Mouse (Mus musculus) T-helper 1 cell (primary cell): ENCODE measurements around the gene Blvrb.

Experiments used
- in situ Hi-C: fragments of 300-600 bp; cut with MboI, MseI; formaldehyde crosslinking; loops from one replicate; pipeline ENCODE4 v1.15.1; 2025; ENCODE audit warnings: high pct_unique_total_duplicates

The Blvrb gene

DNA sequence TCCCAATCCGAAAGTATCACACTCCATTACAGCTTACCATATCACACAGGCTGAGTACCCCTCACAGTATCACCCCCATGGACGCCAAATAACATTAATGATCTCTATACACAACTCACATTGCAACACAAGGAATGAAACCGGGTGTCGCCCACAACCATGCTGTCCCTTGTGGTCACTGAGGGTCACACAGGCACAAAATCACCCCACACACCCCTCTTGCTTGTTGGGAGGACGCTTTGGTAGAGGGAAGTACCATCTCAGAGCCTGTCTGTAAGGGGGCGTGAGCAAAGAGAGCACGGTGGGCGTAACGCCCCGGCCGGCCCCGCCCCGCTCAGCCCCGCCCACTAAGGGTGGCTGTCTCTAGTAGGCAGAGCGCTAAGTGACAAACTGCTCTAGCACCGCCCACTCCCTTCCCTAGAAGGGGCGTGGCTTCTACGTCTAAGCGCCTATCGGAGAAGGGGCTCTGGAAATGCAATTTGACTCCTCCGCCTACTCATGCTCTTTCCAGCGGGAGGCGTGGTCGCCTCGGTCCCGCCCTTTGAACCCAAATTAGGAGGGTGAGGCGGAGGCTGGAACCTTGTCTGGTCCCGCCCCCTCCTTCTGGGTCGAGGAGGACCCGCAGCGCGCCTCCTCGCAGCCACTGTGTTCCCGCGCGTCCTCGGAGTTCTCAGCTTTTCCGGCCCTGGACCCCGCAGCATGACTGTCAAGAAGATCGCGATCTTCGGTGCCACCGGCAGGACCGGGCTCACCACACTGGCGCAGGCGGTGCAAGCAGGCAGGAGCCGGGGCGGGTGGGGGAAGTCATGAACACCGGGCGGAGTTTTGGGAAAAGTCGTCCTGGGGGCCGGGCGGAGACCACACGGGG is at the start of gene Blvrb, which contains the start of gene Sptbn4:
TSS of gene Blvrb (plus strand) at position 560 of the 868 bp plus-strand sequence.
TSS of gene Sptbn4 (minus strand) at position 268 of the 868 bp plus-strand sequence.
- in situ Hi-C loops = loop anchor here (5.0 kb wide), 1 partner anchor 35 kb away; no protein-coding TSS in a partner anchor

DNA sequence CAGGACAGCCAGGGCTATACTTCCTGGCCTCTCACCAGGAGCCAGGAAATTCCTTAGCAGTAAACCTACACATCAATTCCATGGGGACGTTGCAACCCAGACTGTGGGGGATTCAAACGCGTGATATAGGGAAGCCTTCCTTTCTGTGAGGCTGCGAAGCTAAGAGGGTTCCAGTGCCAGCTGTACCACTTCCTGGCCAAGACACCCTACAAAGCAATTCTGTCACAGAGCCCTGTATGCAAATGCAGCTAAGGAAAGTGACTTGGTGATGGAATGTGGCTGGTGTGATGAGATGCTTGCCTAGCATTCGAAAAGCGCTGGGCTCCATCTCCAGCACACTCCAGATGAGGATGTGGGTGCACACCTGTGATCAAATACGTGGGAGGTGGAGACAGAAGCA is 47.2 kb upstream of the Blvrb start:
- in situ Hi-C loops = no loop called here

DNA sequence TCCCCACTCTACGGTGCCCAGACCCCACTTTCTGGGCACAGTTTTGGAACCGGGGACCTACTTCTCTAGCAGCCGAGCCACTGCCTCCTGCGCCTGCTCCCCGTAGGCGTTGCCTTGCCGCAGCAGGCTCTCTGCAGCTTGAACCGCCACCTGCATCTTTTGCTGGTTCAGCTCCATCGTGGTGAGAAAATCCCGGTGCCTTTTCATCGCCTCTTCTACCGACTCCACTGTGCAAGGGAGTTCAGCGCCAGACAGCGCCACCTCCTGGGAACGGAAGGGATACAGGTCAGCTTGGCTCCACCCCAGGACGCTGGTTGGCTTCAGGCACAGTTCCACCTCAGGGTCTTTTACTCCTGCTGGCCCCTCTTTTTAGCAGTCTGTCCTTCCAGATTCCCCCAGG is 45.1 kb upstream of the Blvrb start:
- in situ Hi-C loops = no loop called here

DNA sequence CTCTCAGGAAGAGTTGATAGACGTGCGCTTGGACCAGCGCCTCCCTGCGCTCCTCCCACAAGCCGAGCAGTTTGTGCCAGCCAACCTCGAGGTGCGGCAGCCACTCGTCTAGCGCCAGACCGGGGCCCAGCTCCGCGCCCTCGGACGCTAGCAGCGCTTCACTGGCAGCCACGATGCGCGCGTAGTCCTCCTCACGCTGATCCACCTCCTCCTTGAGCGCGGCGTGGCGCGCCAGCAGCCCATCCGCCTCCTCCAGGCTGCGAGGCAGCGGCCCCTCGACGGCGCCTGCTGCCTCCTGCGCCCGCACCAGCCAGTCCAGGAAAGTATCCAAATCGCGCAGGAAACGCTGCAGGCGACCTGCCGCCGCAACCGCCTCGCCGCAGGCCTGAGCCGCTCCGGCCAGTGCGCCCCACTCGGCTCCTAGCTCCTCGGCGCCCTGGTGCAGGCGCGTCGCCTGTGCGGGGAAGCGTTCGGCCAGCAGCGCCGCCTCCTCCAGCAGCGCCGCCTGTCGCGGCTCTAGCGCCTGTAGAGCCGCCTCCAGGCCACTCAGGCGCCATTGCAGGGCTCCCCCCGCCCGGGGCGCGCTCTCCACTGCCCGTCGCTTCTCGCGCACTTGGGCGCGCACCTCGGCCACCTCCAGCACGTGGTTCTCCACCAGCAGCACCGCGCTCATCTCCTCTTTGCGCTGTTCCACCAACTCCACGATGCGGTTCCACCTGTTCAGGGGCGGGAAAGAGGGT is 43.4 kb upstream of the Blvrb start:
- in situ Hi-C loops = no loop called here

DNA sequence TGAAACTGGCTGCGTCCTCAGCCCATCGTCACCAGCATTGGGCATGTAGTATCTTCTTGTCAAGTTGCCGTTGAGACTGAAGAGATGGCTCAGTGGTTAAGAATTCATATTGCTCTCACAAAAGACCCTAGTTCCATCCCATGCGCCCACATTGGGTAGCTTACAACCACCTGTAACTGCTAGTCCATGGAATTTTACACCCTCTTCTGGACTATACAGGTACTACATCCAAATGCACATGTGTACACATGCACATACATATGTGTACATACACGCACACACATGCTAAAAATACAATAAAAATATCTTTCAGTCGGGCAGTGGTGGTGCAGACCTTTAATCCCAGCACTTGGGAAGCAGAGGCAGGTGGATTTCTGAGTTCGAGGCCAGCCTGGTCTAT is 41.3 kb upstream of the Blvrb start:
- in situ Hi-C loops = no loop called here

DNA sequence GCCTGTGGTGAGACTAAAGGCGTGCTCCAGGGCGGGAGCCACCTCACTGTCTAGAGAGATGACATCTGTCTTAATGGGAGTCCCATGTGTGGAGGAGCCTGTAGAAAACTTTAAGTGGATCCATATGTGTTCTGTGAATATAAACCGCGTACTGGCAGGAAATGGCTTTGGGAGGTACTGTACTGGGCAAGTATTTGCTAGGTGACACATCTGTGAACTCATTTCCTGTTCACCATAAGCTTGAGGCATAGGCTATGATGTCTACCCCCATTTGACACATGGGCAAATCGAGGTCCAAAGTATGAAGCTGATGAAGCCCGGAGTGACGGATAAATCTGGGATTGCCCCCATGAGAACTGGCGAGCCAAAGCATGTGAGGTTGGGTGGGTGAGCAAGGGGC is 40.0 kb upstream of the Blvrb start:
- in situ Hi-C loops = no loop called here

DNA sequence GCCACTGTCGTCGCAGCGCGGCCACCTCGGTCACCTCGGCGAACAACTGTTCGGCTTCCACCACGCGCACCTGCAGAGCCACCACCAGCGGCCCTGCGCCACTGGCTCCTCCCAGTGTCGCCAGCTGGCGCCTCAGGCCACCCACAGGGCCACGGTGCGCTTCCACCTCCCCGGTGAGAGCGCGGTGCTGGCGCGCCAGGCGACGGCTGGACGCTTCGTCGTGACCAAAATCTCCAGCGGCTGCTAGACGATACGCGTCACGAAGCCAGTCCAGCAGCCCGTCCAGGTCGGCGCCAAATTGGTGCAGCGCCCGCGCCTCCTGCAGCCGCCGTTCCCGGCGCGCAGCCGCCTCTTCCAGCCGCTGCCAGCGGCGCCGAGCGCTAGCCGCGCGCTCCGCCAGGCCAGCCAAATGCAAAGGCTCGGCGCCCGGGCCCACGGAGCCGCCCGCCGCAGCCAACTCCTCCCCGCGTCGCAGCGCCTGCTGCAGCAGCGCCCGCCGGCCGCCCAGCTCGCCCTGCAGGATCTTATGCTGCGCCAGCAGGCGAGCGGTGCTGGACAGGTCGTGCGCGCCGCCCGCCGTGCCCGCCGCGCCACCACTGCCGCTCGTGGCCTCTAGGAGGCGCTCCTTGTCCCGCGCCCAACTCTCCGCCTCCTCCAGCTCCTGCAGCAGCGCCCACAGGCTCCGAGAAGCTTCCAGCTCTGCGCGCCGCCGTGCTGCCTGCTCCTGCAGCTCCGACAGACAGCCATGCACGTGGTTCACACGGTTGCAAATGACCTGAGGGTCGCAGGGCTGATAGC is 39.2 kb upstream of the Blvrb start:
- in situ Hi-C loops = no loop called here

DNA sequence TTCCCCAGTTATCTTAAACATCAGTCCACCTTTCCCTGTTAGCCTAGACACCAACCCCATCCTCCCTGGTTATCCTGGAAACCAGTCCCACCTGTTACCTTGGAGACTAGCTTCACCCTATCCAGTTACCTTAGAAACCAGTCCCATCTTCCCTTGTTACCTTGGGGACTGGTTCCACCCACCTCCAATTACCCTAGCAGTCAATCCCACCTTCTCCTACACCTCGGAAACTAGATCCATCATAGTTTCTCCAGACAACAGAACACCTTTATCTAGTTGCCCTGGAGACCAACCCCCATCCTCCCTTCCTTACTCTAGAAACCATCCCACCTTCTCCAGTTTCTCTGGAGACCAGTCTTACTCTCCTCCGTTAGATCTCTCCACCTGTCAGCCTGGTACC is 30.6 kb upstream of the Blvrb start:
- in situ Hi-C loops = no loop called here

DNA sequence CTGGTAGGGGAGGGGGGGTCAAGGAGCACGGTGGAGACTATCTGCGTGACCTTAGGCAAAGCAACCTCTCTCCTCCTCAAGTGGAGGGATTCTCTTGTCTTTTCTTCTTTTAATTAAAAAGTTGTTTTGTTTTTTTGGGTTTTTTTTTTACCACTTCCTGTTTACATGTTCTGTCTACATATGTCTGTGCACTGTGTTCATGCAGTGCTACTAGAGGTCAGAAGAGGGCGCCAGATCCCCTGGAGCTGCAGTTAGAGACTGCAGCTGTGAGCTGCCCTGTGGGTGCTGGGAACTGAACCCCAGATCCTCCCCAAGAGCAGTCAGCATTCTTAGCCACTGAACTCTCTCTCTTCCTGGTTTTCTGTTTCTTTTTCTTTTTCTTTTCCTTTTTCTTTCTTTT is 28.7 kb upstream of the Blvrb start:
- in situ Hi-C loops = no loop called here

DNA sequence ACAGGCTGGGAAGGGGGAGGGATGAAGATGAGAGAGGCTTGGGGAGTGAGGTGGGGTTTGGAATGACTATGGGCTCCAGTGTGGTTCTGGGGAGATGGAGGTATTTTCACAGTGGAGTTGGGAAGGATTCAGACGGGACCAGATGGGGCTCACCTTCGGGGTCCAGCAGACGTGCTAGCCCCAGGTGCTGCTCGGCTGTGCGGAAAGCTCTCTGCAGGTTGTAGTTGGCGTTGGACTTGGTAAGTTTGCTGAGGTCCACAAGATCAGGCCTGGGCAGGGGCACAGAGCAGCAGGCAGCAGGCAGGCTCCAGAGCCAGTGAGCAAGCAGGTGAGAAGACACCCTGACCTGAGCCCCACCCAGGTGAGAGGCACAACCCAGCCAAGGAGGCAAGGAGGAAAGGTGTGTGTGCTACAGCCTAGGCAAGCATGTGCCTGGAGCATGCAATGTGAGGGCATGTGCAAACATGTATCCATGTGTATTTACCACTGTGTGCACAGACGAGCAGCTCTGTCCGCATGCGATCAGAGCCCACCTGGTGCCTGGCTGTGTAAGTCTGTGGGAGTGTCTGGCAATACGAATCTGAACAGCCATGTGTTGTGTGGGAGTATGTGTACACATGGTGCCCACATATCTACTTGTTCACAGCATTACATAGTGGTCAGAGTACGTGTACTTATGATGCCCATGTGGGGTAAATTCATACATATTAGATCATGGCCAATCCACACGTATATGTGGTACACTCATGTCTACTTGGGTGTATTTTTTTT is 24.0 kb upstream of the Blvrb start:
- in situ Hi-C loops = loop anchor here (10.0 kb wide), 1 partner anchor 841 kb away; the partner anchor contains the start of gene Eid2

DNA sequence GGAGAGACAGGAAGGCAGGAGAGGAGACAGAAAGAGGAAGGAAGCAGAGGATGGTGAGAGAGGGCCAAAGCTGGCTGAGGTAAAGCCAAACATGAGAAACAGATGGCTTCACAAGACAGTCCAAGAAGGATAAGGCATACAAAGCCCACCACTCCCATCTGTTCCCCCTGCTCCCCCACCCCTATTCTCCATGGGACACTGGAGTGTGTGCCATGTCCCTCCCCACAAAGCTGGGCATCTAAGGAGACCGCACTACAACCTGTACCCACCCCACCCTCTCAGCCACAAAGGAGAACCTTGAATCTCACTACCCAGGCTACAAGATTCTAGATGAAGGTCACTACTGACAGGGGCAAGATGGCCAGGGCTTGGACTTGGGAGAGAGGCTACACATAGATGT is 20.4 kb upstream of the Blvrb start:
- in situ Hi-C loops = loop anchor here (10.0 kb wide), 1 partner anchor 837 kb away; the partner anchor contains the start of gene Eid2

DNA sequence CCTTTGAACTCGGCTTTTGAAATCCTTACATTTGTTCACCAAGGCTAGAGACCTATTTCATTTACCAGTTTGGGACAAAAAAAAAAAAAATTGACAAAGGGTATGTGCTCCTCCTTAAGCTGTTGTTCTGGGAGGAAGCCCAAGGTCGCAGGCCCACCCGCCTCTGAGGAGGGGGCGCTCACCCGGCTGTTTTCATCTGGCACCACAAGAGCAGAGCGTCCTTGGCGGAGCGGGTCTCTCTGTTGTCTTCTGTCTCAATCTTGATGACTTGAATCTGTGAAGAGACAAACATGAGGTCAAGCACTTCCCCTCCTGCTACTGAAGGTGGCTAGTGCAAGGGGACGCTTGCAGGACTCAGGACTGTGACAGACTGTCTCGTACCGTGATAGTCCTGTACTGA is 19.8 kb upstream of the Blvrb start:
- in situ Hi-C loops = loop anchor here (10.0 kb wide), 1 partner anchor 837 kb away; the partner anchor contains the start of gene Eid2

DNA sequence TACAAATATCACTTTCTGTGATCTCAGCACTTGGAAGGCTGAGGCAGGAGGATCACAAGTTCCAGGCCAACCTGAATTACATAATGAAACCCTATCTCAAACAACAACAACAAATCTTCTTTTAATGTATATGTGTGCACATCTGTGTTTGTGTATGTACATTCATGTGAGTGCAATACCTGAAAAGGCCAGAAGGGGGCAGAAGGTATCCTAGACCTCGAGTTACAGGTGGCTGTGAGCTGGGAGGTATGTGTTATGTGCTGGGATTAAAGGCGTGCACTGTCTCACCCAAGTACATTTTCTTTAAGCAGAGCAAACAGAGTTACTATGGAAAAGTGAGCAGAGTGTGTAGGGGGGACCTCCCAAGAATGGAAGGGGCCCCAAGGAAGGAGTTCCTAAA is 18.6 kb upstream of the Blvrb start:
- in situ Hi-C loops = loop anchor here (10.0 kb wide), 1 partner anchor 836 kb away; the partner anchor contains the start of gene Eid2

DNA sequence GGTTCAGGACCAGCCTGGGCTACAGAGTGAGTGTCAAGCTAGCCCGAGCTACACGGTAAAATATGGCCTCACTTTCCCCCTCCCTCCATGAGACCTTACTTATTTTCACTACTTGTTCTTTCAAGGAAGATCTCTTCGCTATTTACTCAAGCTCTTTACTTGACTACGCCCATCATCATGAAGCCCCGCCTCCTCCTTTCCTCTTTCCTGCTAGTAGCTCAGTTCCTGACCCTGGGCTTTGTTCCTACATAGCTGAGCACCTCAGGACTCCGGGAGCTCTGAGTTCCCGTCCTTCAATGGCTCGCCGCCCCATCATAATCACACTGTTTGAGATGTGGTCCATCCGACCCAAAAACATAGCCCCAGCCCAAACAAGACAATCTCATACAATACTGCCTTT is 14.4 kb upstream of the Blvrb start:
- in situ Hi-C loops = no loop called here

DNA sequence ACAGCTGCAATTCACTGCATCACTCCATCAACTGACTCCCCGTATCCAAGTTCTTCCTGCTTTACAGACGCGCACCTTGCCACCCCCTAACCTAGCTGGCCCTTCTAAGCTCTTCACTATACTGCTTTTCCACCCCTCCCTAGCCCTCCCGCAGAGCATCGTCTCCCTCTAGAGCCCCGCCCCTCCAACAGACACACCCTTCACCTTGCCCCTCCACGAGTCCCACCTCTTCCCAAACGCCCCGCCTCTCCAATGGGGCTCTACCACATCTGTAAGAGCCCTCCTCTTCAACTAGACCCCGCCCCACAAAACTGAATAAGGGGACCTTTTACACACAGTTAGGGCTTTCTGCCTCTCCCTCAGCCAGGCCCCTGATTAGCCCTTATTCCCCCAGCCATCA is 14.0 kb upstream of the Blvrb start:
- in situ Hi-C loops = no loop called here

DNA sequence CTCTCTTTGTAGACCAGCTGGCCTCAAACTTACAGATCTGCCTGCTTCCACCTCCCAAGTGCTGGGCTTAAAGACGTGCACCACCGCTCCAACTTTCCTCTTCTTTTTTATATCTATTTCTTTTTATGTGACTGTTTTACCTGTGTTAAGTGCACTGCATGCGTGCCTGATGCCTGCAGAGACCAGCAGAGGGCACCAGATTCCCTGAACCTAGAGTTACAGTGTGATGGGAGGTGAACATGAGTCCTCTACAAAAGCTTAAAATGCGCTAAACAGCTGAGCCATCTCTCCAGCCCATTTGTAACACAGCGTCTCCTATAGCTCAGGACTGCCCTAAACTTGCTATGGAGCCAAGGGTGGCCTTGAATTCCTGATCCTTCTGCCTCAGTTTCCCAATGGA is 10.2 kb upstream of the Blvrb start:
- in situ Hi-C loops = no loop called here

DNA sequence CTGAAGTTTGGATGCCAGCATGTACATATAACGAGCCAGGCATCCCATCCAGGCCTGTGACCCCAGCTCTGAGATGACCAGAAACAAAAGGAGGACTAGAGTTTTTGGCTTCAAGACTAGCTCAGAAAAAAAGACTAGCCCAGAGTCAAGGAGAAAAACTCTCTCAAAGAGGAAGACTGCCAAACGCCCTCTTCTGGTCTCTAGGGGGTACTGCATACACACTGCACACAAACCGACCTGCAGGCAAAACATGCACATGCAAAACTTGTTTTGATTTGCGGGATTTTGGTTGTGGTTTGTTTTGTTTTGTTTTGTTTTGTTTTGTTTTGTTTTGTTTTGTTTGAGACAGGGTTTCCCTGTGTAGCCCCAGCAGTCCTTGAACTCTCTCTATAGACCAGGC is 7.8 kb upstream of the Blvrb start:
- in situ Hi-C loops = no loop called here

DNA sequence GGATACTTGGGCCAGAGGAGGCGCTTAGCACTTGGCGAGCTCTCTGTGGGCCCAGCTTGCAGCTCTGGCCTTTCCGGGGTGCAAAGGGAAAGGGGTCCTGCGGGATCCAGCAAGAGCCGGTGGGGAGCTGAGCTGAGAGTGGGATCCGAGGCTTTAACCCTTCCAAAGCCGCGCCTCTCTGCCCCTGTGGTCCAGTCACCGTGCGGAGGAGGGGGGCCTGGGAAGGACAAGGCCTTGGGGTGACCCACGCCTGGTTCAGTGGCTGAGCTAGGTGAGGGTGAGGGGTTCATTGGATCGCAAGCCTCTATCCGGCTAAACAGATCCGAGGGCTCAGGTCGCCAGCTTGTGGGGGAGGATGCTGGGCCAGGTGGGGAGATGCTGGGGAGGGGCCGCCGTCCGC is 1.7 kb upstream of the Blvrb start:
- in situ Hi-C loops = loop anchor here (5.0 kb wide), 1 partner anchor 36 kb away; no protein-coding TSS in a partner anchor

DNA sequence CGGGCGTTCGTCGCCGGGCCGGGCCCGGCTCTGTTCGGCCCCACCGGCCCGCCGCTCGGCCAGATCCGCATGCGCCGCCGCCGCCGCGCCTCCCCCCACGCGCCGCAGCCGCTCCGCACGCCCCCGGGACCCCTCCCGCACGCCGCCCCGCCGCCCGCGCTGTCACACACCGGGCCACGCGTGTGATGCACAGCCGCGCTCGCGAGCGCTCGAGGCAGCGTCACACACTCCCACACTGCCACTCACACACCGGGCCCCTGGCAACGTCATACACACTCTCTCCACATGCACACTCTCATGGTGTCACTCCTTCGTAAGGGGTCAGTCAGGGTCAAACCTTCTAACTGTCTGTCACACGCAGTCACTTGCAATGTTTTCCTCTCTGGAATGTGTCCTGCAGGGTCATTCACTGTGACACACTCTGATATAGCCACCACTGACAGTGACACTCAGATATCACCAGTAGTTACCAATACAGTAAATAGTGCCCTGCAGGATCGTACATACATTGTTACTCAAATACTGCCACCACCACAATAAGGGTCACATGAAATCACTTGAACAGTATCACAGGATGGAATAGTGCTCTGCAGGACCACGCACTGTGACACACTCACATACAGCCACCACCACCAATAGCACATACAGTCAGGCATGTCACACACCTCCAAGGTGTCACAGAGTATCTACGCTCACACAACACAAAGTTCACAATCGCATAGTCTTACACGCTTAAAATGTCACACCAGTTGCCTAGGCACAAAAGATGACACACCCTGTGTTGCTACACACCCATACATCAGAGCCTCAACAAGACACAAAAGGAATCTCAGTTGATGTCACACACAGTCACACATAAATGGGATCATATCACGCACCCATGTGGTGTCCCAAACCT is 1.0 kb upstream of the Blvrb start:
- in situ Hi-C loops = loop anchor here (5.0 kb wide), 1 partner anchor 36 kb away; no protein-coding TSS in a partner anchor
